Comparison of ENCODE assay signal across 20 mouse cellular contexts in the genomic region with DNA sequence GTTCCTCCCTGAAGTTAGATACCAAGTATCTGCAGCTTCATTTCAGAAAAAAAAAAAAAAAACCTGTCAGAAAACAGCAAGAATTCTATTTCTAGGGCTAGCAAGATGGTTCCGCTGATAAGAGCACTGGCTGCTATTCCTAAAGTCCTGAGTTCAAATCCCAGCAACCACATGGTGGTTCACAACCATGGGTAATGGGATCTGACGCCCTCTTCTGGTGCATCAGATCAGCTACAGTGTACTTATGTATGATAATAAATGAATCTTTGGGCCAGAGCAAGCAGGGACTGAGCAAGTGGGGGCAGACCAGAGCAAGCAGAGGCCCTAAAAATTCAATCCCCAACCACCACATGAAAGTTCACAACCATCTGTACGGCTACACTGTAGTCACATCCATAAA. TPM values are rescaled to one million over a fixed set of nuclear protein-coding genes. Genes with fewer than 3 reads are reported as not detected.
DNase-seq lines count a peak whose midpoint lies in the region; ATAC-seq and TF ChIP-seq lines count a peak whose summit lies in the region.
"Had no signal": no experiment of that assay in that cellular context is flagged by ENCODE, and none has a peak within 500 bp of the region (broad histone marks: within the 10 kb centered on the region; RNA-seq: fewer than 3 reads in every experiment).

No protein-coding gene starts in this region.

- no peak for ATAC-seq in forebrain, postnatal 0 days
- ATAC-seq in forebrain, embryonic 14.5 days: no peak
- no peak for ATAC-seq in liver, postnatal 0 days
- ATAC-seq in liver, embryonic 12.5 days: no peak
- no peak for ATAC-seq in Patski
- ATAC-seq in stomach, postnatal 0 days (ENCODE audit: low FRiP score, low TSS enrichment): no peak
- ATAC-seq: forebrain, embryonic 15.5 days; midbrain, embryonic 16.5 days had no signal

- DNase-seq in forebrain, postnatal 0 days: no peak
- no peak for DNase-seq in forebrain, embryonic 14.5 days (ENCODE audit: low spot score)
- DNase-seq in liver, postnatal 0 days: no peak
- DNase-seq in Patski (ENCODE audit: low read depth, low spot score): no peak
- DNase-seq in stomach, postnatal 0 days (ENCODE audit: low spot score): no peak
- DNase-seq in spleen, postnatal 36 days (ENCODE audit: low spot score in 2 of 2): no peak
- no peak for DNase-seq in kidney, postnatal 14 days
- DNase-seq: adrenal gland, postnatal 14 days; cerebellum, adult 2 months; lung, embryonic 14.5 days; spleen, adult 18-20 months; thymus, postnatal 14 days had no signal

- POLR2A ChIA-PET in Patski (lab: Charles Lee): interaction anchor here (0.6 kb wide), 2 partner anchors 216 to 227 kb away, joined by 3 to 4 read pairs; no protein-coding TSS in a partner anchor

- CTCF ChIA-PET in Patski (lab: Charles Lee): interaction anchor here (1.2 to 1.8 kb wide), 2 partner anchors 15 to 44 kb away, joined by 3 read pairs; no protein-coding TSS in a partner anchor

- TF ChIP-seq EP300 in liver, postnatal 0 days (IDR thresholded peaks at IDR 0.05; ENCODE audit: low read depth): no peak
- TF ChIP-seq EP300 in stomach, postnatal 0 days (optimal IDR thresholded peaks at IDR 0.05): no peak

- H3K9ac ChIP-seq in forebrain, postnatal 0 days: no peak overlapping the region
- no peak overlapping the region for H3K9ac ChIP-seq in forebrain, embryonic 14.5 days (ENCODE audit: low read length)
- no peak overlapping the region for H3K9ac ChIP-seq in liver, postnatal 0 days (replicated peaks)
- no peak overlapping the region for H3K9ac ChIP-seq in liver, embryonic 12.5 days
- H3K9ac ChIP-seq in stomach, postnatal 0 days (ENCODE audit: low read length): no peak overlapping the region
- H3K9ac ChIP-seq: forebrain, embryonic 15.5 days; heart, embryonic 15.5 days; lung, embryonic 14.5 days; neural tube, embryonic 12.5 days had no signal

- no peaks in the 10 kb centered on the region for H3K27me3 ChIP-seq in forebrain, postnatal 0 days (ENCODE audit: insufficient read depth, low read length)
- H3K27me3 ChIP-seq in forebrain, embryonic 14.5 days (replicated peaks; ENCODE audit: control insufficient read depth, insufficient read depth, low read length): no peaks in the 10 kb centered on the region
- H3K27me3 ChIP-seq in liver, postnatal 0 days (ENCODE audit: insufficient read depth, low read length): no peaks in the 10 kb centered on the region
- H3K27me3 ChIP-seq in liver, embryonic 12.5 days (replicated peaks): no peaks in the 10 kb centered on the region
- no peaks in the 10 kb centered on the region for H3K27me3 ChIP-seq in Patski
- H3K27me3 ChIP-seq in stomach, postnatal 0 days (ENCODE audit: control insufficient read depth, insufficient read depth, low read length): no peaks in the 10 kb centered on the region
- H3K27me3 ChIP-seq: forebrain, embryonic 15.5 days; heart, embryonic 15.5 days; neural tube, embryonic 12.5 days had no signal

- TF ChIP-seq CTCF in forebrain, postnatal 0 days (IDR thresholded peaks at IDR 0.05; ENCODE audit: low read depth): peak; percentile 19; the same call in 1 of the 2 replicates
- peak; percentile 45 for TF ChIP-seq CTCF in liver, postnatal 0 days (IDR thresholded peaks at IDR 0.05; ENCODE audit: low read depth)
- TF ChIP-seq CTCF in Patski (IDR thresholded peaks at IDR 0.05): peak; percentile 37
- TF ChIP-seq CTCF in stomach, postnatal 0 days (IDR thresholded peaks at IDR 0.05; ENCODE audit: low read depth): peak; percentile 46

- no peak overlapping the region for H3K4me3 ChIP-seq in forebrain, postnatal 0 days (ENCODE audit: low read depth, low read length)
- no peak overlapping the region for H3K4me3 ChIP-seq in forebrain, embryonic 14.5 days (ENCODE audit: low read depth, low read length)
- H3K4me3 ChIP-seq in liver, postnatal 0 days (ENCODE audit: low read depth, low read length): no peak overlapping the region
- no peak overlapping the region for H3K4me3 ChIP-seq in liver, embryonic 12.5 days
- no peak overlapping the region for H3K4me3 ChIP-seq in stomach, postnatal 0 days (ENCODE audit: low read depth, low read length)
- H3K4me3 ChIP-seq: embryonic facial prominence, embryonic 10.5 days; erythroblast, embryonic 14.5 days; forebrain, embryonic 15.5 days; heart, embryonic 15.5 days; hindbrain, embryonic 10.5 days; neural tube, embryonic 12.5 days had no signal

- H3K9me3 ChIP-seq in forebrain, postnatal 0 days (ENCODE audit: low read length): no peaks in the 10 kb centered on the region
- no peaks in the 10 kb centered on the region for H3K9me3 ChIP-seq in forebrain, embryonic 14.5 days (replicated peaks; ENCODE audit: control insufficient read depth, low read length)
- no peaks in the 10 kb centered on the region for H3K9me3 ChIP-seq in liver, postnatal 0 days (ENCODE audit: low read length)
- H3K9me3 ChIP-seq in liver, embryonic 12.5 days (replicated peaks): no peaks in the 10 kb centered on the region
- no peaks in the 10 kb centered on the region for H3K9me3 ChIP-seq in stomach, postnatal 0 days (ENCODE audit: control insufficient read depth, low read length)
- H3K9me3 ChIP-seq: embryonic facial prominence, embryonic 10.5 days; forebrain, embryonic 15.5 days; heart, embryonic 15.5 days; hindbrain, embryonic 10.5 days; neural tube, embryonic 12.5 days had no signal

- no peak overlapping the region for H3K4me2 ChIP-seq in forebrain, postnatal 0 days (ENCODE audit: low read depth)
- no peak overlapping the region for H3K4me2 ChIP-seq in forebrain, embryonic 14.5 days (ENCODE audit: low read length)
- H3K4me2 ChIP-seq in liver, postnatal 0 days (ENCODE audit: low read depth, low read length): no peak overlapping the region
- H3K4me2 ChIP-seq in liver, embryonic 12.5 days: no peak overlapping the region
- H3K4me2 ChIP-seq in stomach, postnatal 0 days (replicated peaks; ENCODE audit: low read depth): no peak overlapping the region
- H3K4me2 ChIP-seq: forebrain, embryonic 15.5 days; heart, embryonic 15.5 days; lung, embryonic 14.5 days; neural tube, embryonic 12.5 days had no signal

- H3K4me1 ChIP-seq in forebrain, postnatal 0 days (ENCODE audit: insufficient read depth): 0 out of 2 replicates have a peak, but pooled peaks cover 6% of the 10 kb centered on the region
- H3K4me1 ChIP-seq in forebrain, embryonic 14.5 days (ENCODE audit: control insufficient read depth, insufficient read depth, low read length): peaks cover 9% of the 10 kb centered on the region
- H3K4me1 ChIP-seq in liver, postnatal 0 days (ENCODE audit: insufficient read depth): no peaks in the 10 kb centered on the region
- H3K4me1 ChIP-seq in liver, embryonic 12.5 days: peaks cover 39% of the 10 kb centered on the region
- H3K4me1 ChIP-seq in stomach, postnatal 0 days (replicated peaks; ENCODE audit: control insufficient read depth, insufficient read depth): no peaks in the 10 kb centered on the region

- H3K27ac ChIP-seq in forebrain, postnatal 0 days (ENCODE audit: low read depth, low read length): no peak overlapping the region
- no peak overlapping the region for H3K27ac ChIP-seq in forebrain, embryonic 14.5 days (ENCODE audit: low read depth, low read length)
- H3K27ac ChIP-seq in liver, postnatal 0 days (ENCODE audit: low read depth): no peak overlapping the region
- H3K27ac ChIP-seq in liver, embryonic 12.5 days: no peak overlapping the region
- H3K27ac ChIP-seq in stomach, postnatal 0 days (replicated peaks): no peak overlapping the region
- H3K27ac ChIP-seq: embryonic facial prominence, embryonic 10.5 days; forebrain, embryonic 15.5 days; heart, embryonic 15.5 days; hindbrain, embryonic 10.5 days; neural tube, embryonic 12.5 days had no signal

- in situ Hi-C loops in Patski (cut with MboI; ENCODE audit: low pct_unique_long_range_greater_than_20kb): loop anchor here (5.0 kb wide), 1 partner anchor 45 kb away; no protein-coding TSS in a partner anchor

- WGBS in forebrain, postnatal 0 days: 95% methylated on average over 3 of the region's 3 CpGs
- 93% methylated on average over 3 of the region's 3 CpGs for WGBS in forebrain, embryonic 14.5 days
- 79% methylated on average over 3 of the region's 3 CpGs for WGBS in liver, postnatal 0 days (ENCODE audit: insufficient replicate concordance)
- WGBS in liver, embryonic 12.5 days (ENCODE audit: insufficient replicate concordance): 63% methylated on average over 3 of the region's 3 CpGs
- 80% methylated on average over 3 of the region's 3 CpGs for WGBS in stomach, postnatal 0 days

- H3K36me3 ChIP-seq in forebrain, postnatal 0 days (ENCODE audit: insufficient read depth): no peaks in the 10 kb centered on the region
- H3K36me3 ChIP-seq in forebrain, embryonic 14.5 days (ENCODE audit: control insufficient read depth, insufficient read depth, low read length): no peaks in the 10 kb centered on the region
- no peaks in the 10 kb centered on the region for H3K36me3 ChIP-seq in liver, postnatal 0 days (replicated peaks; ENCODE audit: insufficient read depth, low read length)
- H3K36me3 ChIP-seq in liver, embryonic 12.5 days: peaks cover 3% of the 10 kb centered on the region
- no peaks in the 10 kb centered on the region for H3K36me3 ChIP-seq in stomach, postnatal 0 days (ENCODE audit: control insufficient read depth, insufficient read depth, low read length)
- H3K36me3 ChIP-seq: forebrain, embryonic 15.5 days; heart, embryonic 15.5 days; neural tube, embryonic 12.5 days had no signal

RNA-seq across cellular contexts. Expression of a gene that starts 4.1 kb away (rescaled TPM):
- total RNA-seq in forebrain, postnatal 0 days (2014; rRNA removed): 96.5 and 111 TPM in 2 replicates
- 72.5 and 75.8 TPM in 2 replicates for polyA plus RNA-seq in forebrain, postnatal 0 days (2015; fragmentation: Nextera tagmentation; extraction: Ambion mirVana)
- polyA plus RNA-seq in forebrain, embryonic 14.5 days (2014; fragmentation: Nextera tagmentation; extraction: Ambion mirVana): 127 and 148 TPM in 2 replicates
- 22.1 and 22.8 TPM in 2 replicates for polyA plus RNA-seq in liver, postnatal 0 days (2015; fragmentation: Nextera tagmentation; extraction: Ambion mirVana)
- 57.9 and 58.8 TPM in 2 replicates for polyA plus RNA-seq in liver, embryonic 12.5 days (2016; fragmentation: Nextera tagmentation; extraction: Ambion mirVana)
- polyA plus RNA-seq in Patski (2021): 68.5 TPM
- polyA plus RNA-seq in stomach, postnatal 0 days (2015; fragmentation: Nextera tagmentation; extraction: Ambion mirVana): 36.0 and 38.0 TPM in 2 replicates
